Mouse (Mus musculus): ENCODE results near the gene Caskin1. TPM values are rescaled to one million over a fixed set of nuclear protein-coding genes. Genes with fewer than 3 reads are reported as not detected.

Gene Caskin1
- polyA plus RNA-seq, 1 experiment from 2014 or later, result 30.4 TPM

DNA sequence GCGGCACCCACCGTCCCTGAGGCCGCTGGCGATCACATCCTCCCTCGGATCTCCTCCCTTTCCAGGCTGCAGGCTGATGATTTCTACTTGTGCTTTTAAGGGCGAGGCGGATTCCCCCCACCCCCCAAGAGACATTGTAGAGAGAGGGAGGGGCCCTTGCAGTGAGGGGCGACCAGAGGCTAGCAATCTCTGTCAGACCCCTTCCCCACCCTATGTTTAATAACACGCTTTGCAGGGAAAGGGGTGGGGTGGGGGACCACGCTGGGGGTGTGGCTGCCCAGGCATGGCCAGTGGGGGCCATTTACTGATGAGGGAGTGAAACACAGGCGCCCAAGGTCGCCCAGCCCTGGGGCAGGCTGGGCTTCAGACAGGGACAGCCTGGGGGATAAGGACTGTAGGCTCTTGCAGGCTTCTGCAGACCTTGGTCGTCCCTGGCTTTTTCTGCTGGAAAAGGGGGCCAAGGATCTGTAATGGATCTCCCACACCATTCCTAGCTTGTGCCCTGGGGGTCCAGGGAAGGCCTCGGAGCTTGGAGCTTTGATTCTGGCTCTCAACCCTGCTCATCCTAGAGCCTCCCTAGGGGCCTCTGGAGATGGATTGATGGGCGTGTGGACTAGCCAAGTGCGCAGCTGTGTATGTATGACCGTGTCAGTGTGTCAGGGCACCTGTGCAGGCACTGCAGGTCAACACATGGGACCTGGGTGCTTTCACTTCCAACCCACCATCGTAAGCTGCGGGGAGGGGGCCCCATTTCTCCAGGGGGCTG, 1.0 kb downstream of the Caskin1 start:
- peak overlapping the region; percentile 97 for H3K9ac ChIP-seq (replicated peaks; ENCODE audit: low read depth, low read length)
- peak; percentile 10; the same call in 1 of the 2 replicates for ATAC-seq
- H3K27me3 ChIP-seq (replicated peaks; ENCODE audit: control insufficient read depth, insufficient read depth, low read length), result no peaks in the 10 kb centered on the region
- peak overlapping the region; percentile 91 for H3K27ac ChIP-seq (ENCODE audit: low read length)
- H3K4me3 ChIP-seq (replicated peaks; ENCODE audit: low read length), result peak overlapping the region; percentile 94
- WGBS, result 21% methylated on average over 19 of the region's 19 CpGs
- H3K4me2 ChIP-seq (ENCODE audit: low read length), result peak overlapping the region; percentile 83
- H3K9me3 ChIP-seq (ENCODE audit: control insufficient read depth, low read length), result no peaks in the 10 kb centered on the region
- peaks cover 28% of the 10 kb centered on the region for H3K4me1 ChIP-seq (replicated peaks; ENCODE audit: control insufficient read depth, insufficient read depth, low read length)
- H3K36me3 ChIP-seq (ENCODE audit: control insufficient read depth, insufficient read depth), result no peaks in the 10 kb centered on the region

DNA sequence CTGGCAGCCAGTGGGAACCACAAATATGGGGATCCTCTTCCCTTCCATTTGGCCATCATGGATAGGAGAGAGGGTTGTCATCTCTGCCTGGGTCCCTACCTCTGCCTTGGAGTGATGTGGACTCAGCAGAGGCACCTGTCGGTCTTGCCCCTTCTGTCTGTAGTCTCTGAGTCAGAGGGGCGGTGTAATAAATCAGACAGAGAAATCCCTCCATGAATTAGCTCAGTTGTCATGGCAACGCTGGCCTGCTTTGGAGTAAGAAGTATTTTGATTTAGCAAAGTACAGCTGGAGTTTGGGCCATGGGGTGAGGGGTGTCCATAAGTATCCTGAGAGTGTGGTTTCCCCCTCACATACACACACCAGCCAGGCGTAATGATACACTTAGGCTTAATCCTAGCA, 2.0 kb downstream of the Caskin1 start:
- Histone ChIP-seq H3K9ac (replicated peaks; ENCODE audit: low read depth, low read length) (peak overlapping the region; percentile 29; the same call in 1 of the 2 replicates), H3K4me1 (replicated peaks; ENCODE audit: control insufficient read depth, insufficient read depth, low read length) (peaks cover 25% of the 10 kb centered on the region), H3K36me3 (ENCODE audit: control insufficient read depth, insufficient read depth) (no peaks in the 10 kb centered on the region), H3K27me3 (replicated peaks; ENCODE audit: control insufficient read depth, insufficient read depth, low read length) (no peaks in the 10 kb centered on the region), H3K27ac (ENCODE audit: low read length) (no peak overlapping the region), H3K4me2 (ENCODE audit: low read length) (no peak overlapping the region; the same call in 1 of the 2 replicates), H3K4me3 (replicated peaks; ENCODE audit: low read length) (no peak overlapping the region), H3K9me3 (ENCODE audit: control insufficient read depth, low read length) (no peaks in the 10 kb centered on the region)
- ATAC-seq, result no peak
- WGBS, result 52% methylated on average over 4 of the region's 4 CpGs

DNA sequence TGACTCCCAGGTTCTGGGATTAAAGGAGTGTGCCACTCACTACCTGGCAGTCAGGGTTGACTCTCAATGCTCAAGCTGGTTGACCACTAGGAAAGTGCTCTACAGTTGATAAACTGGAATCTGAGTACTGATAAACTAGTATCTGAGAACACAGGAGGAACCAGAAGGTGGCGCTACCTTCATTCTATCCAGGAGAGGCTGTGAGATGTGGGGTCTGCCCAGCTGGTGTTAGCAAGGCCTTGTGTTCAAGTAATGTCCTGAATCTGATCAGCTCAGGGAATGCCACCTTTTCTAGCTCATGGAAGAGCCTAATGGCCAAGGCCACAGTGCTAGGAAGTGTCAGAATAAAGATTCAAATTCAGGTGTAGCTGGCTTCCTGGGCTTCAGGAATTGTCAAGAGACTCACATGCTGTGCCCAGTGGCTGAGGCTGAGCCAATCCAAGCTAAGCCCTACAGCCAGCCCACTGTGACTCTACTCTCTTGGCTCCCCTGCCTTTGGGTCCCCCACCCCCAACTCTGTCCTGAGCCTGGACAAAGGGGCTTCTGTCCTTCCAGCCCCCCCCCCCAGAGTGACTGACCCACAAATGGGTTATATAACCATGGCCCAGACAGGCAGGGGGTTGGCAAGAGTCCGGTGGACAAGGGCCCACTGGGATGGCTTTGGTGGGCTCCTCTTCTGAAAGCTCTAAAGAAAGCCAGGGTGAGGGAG, 6.4 kb downstream of the Caskin1 start:
- 0 out of 2 replicates have a peak, but pooled peaks have one; percentile 11 for ATAC-seq
- H3K9ac ChIP-seq (replicated peaks; ENCODE audit: low read depth, low read length), result no peak overlapping the region

DNA sequence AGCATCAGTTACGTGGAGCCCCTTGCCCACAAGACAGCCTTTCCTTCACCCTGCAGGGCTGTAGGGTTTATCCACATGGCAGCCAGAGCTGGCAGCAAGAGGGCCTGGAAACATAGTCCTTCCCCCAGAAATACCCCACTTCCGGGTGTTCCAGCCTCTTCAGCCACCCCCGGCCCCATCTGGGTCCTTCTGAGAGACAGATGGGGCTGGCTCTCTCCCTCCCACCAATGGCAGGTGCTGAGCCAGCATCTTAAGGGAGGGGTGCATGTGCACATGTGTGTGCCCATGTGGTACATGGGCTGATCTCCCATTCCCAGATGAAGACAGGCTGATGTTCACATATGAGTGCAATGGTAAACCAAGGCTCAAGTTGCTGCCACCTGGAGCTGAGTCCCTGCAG, 7.0 kb downstream of the Caskin1 start:
- H3K4me2 ChIP-seq (ENCODE audit: low read length), result no peak overlapping the region
- H3K36me3 ChIP-seq (ENCODE audit: control insufficient read depth, insufficient read depth), result peaks cover 11% of the 10 kb centered on the region
- peak overlapping the region; percentile 20; the same call in 1 of the 2 replicates for H3K27ac ChIP-seq (ENCODE audit: low read length)
- H3K9me3 ChIP-seq (ENCODE audit: control insufficient read depth, low read length), result no peaks in the 10 kb centered on the region
- 58% methylated on average over 3 of the region's 3 CpGs for WGBS
- peaks cover 3% of the 10 kb centered on the region for H3K4me1 ChIP-seq (replicated peaks; ENCODE audit: control insufficient read depth, insufficient read depth, low read length)
- H3K4me3 ChIP-seq (replicated peaks; ENCODE audit: low read length), result no peak overlapping the region
- no peak overlapping the region for H3K9ac ChIP-seq (replicated peaks; ENCODE audit: low read depth, low read length)
- ATAC-seq, result peak; percentile 49; the same call in 1 of the 2 replicates
- no peaks in the 10 kb centered on the region for H3K27me3 ChIP-seq (replicated peaks; ENCODE audit: control insufficient read depth, insufficient read depth, low read length)

More for the DNA sequence above, 6.4 kb downstream of the Caskin1 start:
- Histone ChIP-seq H3K27ac (ENCODE audit: low read length) (no peak overlapping the region), H3K4me1 (replicated peaks; ENCODE audit: control insufficient read depth, insufficient read depth, low read length) (peaks cover 10% of the 10 kb centered on the region), H3K27me3 (replicated peaks; ENCODE audit: control insufficient read depth, insufficient read depth, low read length) (no peaks in the 10 kb centered on the region), H3K36me3 (ENCODE audit: control insufficient read depth, insufficient read depth) (peaks cover 11% of the 10 kb centered on the region), H3K9me3 (ENCODE audit: control insufficient read depth, low read length) (no peaks in the 10 kb centered on the region), H3K4me3 (replicated peaks; ENCODE audit: low read length) (no peak overlapping the region), H3K4me2 (ENCODE audit: low read length) (no peak overlapping the region)
- 19% methylated on average over 2 of the region's 2 CpGs for WGBS

DNA sequence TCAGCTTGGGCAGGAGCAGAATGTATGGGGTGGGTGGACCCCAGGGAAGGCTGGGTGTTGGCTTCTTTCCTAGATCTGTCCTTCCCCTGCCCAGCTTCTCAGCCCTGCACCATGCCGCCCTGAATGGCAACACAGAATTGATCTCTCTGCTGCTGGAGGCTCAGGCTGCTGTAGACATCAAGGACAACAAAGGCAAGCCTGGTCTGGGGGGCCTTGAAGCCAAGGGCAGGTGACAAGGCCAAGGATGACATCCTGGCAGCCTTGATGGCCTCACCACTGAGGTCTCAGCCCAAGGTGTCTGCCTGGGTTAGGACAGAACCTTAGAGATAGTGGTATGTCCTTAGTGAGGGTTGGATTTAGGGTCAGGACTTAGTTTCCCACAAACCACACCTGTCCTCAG, 7.6 kb downstream of the Caskin1 start:
- peaks cover 13% of the 10 kb centered on the region for H3K36me3 ChIP-seq (ENCODE audit: control insufficient read depth, insufficient read depth)
- H3K9me3 ChIP-seq (ENCODE audit: control insufficient read depth, low read length), result no peaks in the 10 kb centered on the region
- H3K27ac ChIP-seq (ENCODE audit: low read length), result peak overlapping the region; percentile 20; the same call in 1 of the 2 replicates
- H3K27me3 ChIP-seq (replicated peaks; ENCODE audit: control insufficient read depth, insufficient read depth, low read length), result no peaks in the 10 kb centered on the region
- no peak for ATAC-seq
- H3K4me3 ChIP-seq (replicated peaks; ENCODE audit: low read length), result no peak overlapping the region
- H3K4me1 ChIP-seq (replicated peaks; ENCODE audit: control insufficient read depth, insufficient read depth, low read length), result no peaks in the 10 kb centered on the region; the same call in none of the 2 replicates
- no peak overlapping the region for H3K4me2 ChIP-seq (ENCODE audit: low read length)
- H3K9ac ChIP-seq (replicated peaks; ENCODE audit: low read depth, low read length), result no peak overlapping the region
- WGBS, result 80% methylated on average over 1 of the region's 1 CpGs

DNA sequence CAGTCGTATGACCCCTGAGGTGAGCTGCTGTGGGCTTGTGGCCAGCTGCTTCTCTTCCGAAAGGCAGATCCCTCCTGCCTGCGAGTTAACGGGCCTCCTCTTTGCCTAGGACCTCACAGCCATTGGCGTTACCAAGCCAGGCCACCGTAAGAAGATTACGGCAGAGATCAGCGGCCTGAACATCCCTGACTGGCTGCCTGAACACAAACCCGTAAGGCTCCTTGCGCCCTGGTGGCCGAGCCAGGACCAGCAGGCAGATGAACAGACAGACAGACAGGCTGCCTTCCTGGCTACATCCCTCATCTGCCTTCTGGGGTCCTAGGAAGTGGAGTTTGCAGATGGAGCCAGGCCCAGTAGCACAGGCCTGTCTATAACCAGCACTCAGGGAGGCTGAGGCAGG, 13.8 kb downstream of the Caskin1 start:
- Histone ChIP-seq H3K4me2 (ENCODE audit: low read length) (no peak overlapping the region), H3K4me1 (replicated peaks; ENCODE audit: control insufficient read depth, insufficient read depth, low read length) (no peaks in the 10 kb centered on the region), H3K27ac (ENCODE audit: low read length) (no peak overlapping the region), H3K9ac (replicated peaks; ENCODE audit: low read depth, low read length) (no peak overlapping the region), H3K36me3 (ENCODE audit: control insufficient read depth, insufficient read depth) (peaks cover 23% of the 10 kb centered on the region), H3K4me3 (replicated peaks; ENCODE audit: low read length) (no peak overlapping the region), H3K9me3 (ENCODE audit: control insufficient read depth, low read length) (no peaks in the 10 kb centered on the region), H3K27me3 (replicated peaks; ENCODE audit: control insufficient read depth, insufficient read depth, low read length) (no peaks in the 10 kb centered on the region)
- WGBS, result 34% methylated on average over 11 of the region's 11 CpGs
- ATAC-seq, result no peak

DNA sequence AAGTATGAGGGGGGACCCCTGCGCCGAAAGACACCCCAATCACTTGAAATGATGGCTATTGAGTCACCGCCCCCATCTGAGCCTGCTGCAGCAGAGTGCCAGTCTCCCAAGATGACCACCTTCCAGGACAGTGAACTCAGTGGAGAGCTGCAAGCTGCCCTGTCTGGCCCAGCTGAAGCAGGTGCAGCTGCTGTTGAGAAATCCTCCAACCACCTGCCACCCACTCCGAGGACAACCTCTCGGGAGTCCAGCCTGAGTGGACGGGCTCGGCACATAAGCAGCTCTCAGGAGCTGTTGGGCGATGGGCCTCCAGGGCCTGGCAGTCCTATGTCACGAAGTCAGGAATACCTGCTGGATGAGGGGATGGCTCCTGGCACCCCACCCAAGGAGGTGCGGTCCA, 15.7 kb downstream of the Caskin1 start:
- H3K4me3 ChIP-seq (replicated peaks; ENCODE audit: low read length), result no peak overlapping the region
- H3K4me2 ChIP-seq (ENCODE audit: low read length), result no peak overlapping the region
- no peaks in the 10 kb centered on the region for H3K4me1 ChIP-seq (replicated peaks; ENCODE audit: control insufficient read depth, insufficient read depth, low read length)
- no peak overlapping the region for H3K9ac ChIP-seq (replicated peaks; ENCODE audit: low read depth, low read length)
- H3K27me3 ChIP-seq (replicated peaks; ENCODE audit: control insufficient read depth, insufficient read depth, low read length), result no peaks in the 10 kb centered on the region
- no peak for ATAC-seq
- 95% methylated on average over 10 of the region's 10 CpGs for WGBS
- H3K9me3 ChIP-seq (ENCODE audit: control insufficient read depth, low read length), result no peaks in the 10 kb centered on the region
- no peak overlapping the region for H3K27ac ChIP-seq (ENCODE audit: low read length)
- peaks cover 27% of the 10 kb centered on the region for H3K36me3 ChIP-seq (ENCODE audit: control insufficient read depth, insufficient read depth)

DNA sequence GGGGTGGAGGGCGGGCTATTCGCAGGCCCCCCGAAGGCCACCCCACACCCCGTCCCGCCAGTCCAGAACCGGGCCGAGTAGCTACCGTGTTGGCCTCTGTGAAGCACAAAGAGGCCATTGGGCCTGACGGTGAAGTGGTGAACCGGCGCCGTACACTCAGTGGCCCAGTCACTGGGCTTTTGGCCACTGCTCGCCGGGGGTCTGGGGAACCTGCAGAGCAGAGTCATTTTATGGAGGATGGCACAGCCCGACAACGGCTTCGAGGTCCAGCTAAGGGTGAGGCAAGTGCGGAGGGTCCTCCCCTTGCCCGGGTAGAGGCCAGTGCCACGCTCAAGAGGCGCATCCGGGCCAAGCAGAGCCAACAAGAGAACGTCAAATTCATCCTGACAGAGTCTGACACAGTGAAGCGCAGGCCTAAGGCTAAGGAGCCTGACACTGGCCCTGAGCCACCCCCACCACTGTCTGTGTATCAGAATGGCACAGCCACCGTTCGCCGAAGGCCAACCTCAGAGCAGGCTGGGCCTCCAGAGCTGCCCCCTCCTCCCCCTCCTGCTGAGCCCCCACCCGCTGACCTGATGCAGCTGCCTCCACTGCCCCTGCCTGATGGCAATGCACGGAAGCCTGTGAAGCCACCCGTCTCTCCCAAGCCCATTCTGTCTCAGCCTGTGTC, 17.0 kb downstream of the Caskin1 start:
- ATAC-seq, result no peak
- Histone ChIP-seq H3K4me3 (replicated peaks; ENCODE audit: low read length) (no peak overlapping the region), H3K27ac (ENCODE audit: low read length) (no peak overlapping the region), H3K4me1 (replicated peaks; ENCODE audit: control insufficient read depth, insufficient read depth, low read length) (no peaks in the 10 kb centered on the region), H3K4me2 (ENCODE audit: low read length) (no peak overlapping the region), H3K9me3 (ENCODE audit: control insufficient read depth, low read length) (no peaks in the 10 kb centered on the region), H3K9ac (replicated peaks; ENCODE audit: low read depth, low read length) (no peak overlapping the region), H3K36me3 (ENCODE audit: control insufficient read depth, insufficient read depth) (peaks cover 37% of the 10 kb centered on the region), H3K27me3 (replicated peaks; ENCODE audit: control insufficient read depth, insufficient read depth, low read length) (no peaks in the 10 kb centered on the region)
- WGBS, result 88% methylated on average over 30 of the region's 30 CpGs

Measured in forebrain, embryonic 16.5 days (tissue).